Mouse (Mus musculus) ES-Bruce4 (cell line): ENCODE data around the gene Lzts2. TPM values are rescaled to one million over a fixed set of nuclear protein-coding genes. Genes with fewer than 3 reads are reported as not detected.

Experiments
- H3K27ac ChIP-seq: 2 replicates; pipeline ENCODE4 v1.5.1; 2012; ENCODE audit warnings: low read length, inconsistent platforms; ENCODE audit not compliant: insufficient read depth
- H3K27me3 ChIP-seq: 2 replicates; pipeline ENCODE4 v1.6.1; 2012; ENCODE audit warnings: mild to moderate bottlenecking, low read length, inconsistent platforms; ENCODE audit not compliant: control insufficient read depth, poor library complexity, insufficient read depth, severe bottlenecking
- H3K36me3 ChIP-seq: 2 replicates; pipeline ENCODE4 v1.6.1; 2012; ENCODE audit warnings: inconsistent platforms, mild to moderate bottlenecking, low read length, moderate library complexity; ENCODE audit not compliant: control insufficient read depth, poor library complexity, insufficient read depth, severe bottlenecking
- H3K4me1 ChIP-seq: one replicate; pipeline ENCODE4 v1.8.1; 2011; ENCODE audit warnings: low read length; ENCODE audit not compliant: control insufficient read depth, insufficient read depth
- H3K4me3 ChIP-seq: 2 replicates; pipeline ENCODE4 v1.5.1; 2011; ENCODE audit warnings: low read depth, mild to moderate bottlenecking, low read length
- H3K9ac ChIP-seq: 2 replicates; pipeline ENCODE4 v1.6.1; 2012; ENCODE audit warnings: low read depth, mild to moderate bottlenecking, inconsistent platforms; ENCODE audit not compliant: poor library complexity, severe bottlenecking
- H3K9me3 ChIP-seq: replicated peaks from 2 replicates; pipeline ENCODE4 v1.6.1; 2012; ENCODE audit warnings: mild to moderate bottlenecking, low read length, inconsistent platforms; ENCODE audit not compliant: control insufficient read depth, poor library complexity, insufficient read depth, severe bottlenecking
- CTCF ChIP-seq: IDR thresholded peaks from one replicate; pipeline ENCODE4 v1.8.1; 2011; ENCODE audit warnings: low read depth, low read length
- EP300 ChIP-seq: IDR thresholded peaks from 2 replicates; pipeline ENCODE4 v1.6.1; 2011; ENCODE audit warnings: low read depth, low read length; ENCODE audit not compliant: insufficient read depth
- POLR2A ChIP-seq: IDR thresholded peaks from one replicate; pipeline ENCODE4 v1.8.1; 2011; ENCODE audit warnings: low read length; ENCODE audit not compliant: insufficient read depth
- polyA plus RNA-seq: library from polyadenylated mRNA; stranded (reverse); fragments of >200 nt; gene quantifications from 2 replicates; pipeline ENCODE4 v1.2.4, GENCODE M21; 2011; ENCODE audit warnings: low read depth; ENCODE audit not compliant: missing spikeins, insufficient read depth, insufficient read length

Gene Lzts2
- polyA plus RNA-seq, 1 experiment: 39.9 TPM

DNA sequence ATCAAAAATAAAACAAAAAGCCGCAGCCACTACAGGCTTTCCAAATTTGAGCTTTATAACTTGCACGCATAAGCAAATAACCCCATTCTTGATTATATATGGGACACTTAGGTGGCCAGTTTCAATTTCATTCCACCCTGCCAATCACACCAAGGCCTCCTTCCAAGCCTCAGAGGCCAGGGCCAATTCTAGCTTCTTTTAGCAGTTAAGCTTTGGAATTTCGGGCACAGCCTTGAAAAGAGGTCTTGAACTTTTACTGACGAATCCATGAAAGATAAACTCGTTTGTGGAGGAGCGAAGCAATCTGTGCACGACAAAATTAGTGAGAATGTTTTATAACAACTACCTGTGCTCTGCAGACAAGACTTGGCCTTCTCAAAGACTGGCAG, 43.5 kb downstream of the Lzts2 start:
- peak overlapping the region; percentile 87 for H3K9ac ChIP-seq
- H3K27me3 ChIP-seq: no peaks in the 10 kb centered on the region
- peak overlapping the region; percentile 70 for H3K27ac ChIP-seq
- peaks cover 3% of the 10 kb centered on the region for H3K4me1 ChIP-seq
- no peaks in the 10 kb centered on the region for H3K9me3 ChIP-seq
- H3K4me3 ChIP-seq: peak overlapping the region; percentile 66
- no peaks in the 10 kb centered on the region for H3K36me3 ChIP-seq
- TF ChIP-seq POLR2A (no peak), EP300 (no peak), CTCF (no peak)

DNA sequence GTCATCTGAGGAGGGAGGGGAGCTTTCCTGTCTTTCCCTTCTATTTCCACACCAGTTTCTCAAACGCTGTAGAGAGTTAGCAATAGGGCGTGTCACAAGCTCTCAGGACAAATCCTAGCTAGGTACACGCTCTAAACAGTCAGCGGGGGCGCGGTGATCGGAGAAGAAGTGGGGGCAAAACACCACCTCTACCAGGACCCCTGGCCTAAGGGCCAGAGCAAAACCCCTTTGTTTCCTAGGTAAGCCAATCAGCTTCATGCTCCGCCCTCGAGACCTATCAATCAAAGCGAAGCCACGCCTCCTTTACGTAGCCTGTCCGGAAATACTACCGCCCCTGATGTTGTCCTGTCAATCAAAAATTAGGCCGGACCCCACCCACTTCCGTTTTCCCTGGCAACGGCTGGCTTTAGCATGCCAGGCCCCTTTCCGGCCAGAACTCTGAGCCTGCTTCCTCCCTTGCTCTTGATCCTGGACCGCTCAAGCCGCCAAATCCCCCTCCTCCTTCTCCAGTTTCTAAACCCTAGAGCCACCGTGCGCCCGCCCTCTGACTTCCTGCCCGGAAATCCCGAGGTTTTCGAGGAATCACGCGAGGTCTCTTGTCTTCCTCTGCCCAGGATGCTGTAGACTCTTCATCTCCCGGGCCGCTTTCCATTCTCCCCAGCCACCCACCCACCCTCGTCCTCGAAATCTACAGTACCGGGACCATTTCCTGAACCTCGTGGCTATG, 44.1 kb downstream of the Lzts2 start:
- Histone ChIP-seq H3K4me1 (peaks cover 3% of the 10 kb centered on the region), H3K27me3 (no peaks in the 10 kb centered on the region), H3K9ac (peak overlapping the region; percentile 87), H3K4me3 (peak overlapping the region; percentile 98), H3K27ac (peak overlapping the region; percentile 96), H3K36me3 (no peaks in the 10 kb centered on the region), H3K9me3 (no peaks in the 10 kb centered on the region)
- no peak for TF ChIP-seq CTCF
- peak; percentile 56 for TF ChIP-seq POLR2A

DNA sequence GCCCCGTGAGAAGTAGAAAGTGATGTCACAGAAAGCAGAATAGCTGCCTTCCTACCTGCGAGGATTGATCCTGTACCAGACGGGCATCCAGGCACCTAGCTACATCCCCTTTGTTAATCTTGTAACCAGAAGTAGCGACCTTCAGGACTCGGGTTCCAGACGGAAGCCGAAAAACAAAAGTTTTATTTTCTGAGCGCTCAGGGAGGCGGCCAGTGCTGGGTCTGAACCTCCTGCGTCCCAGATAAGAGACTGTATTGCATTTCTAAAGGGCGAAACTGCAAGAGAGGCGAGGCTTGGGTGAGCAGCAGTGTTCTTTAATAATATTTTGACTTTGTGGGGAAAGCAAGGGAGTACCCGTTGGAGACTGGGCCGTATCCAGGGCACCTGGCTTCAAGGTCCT, 44.6 kb downstream of the Lzts2 start:
- Histone ChIP-seq H3K4me3 (peak overlapping the region; percentile 98), H3K9ac (peak overlapping the region; percentile 87)
- TF ChIP-seq EP300: no peak
- no peak for TF ChIP-seq CTCF
- no peak for TF ChIP-seq POLR2A

DNA sequence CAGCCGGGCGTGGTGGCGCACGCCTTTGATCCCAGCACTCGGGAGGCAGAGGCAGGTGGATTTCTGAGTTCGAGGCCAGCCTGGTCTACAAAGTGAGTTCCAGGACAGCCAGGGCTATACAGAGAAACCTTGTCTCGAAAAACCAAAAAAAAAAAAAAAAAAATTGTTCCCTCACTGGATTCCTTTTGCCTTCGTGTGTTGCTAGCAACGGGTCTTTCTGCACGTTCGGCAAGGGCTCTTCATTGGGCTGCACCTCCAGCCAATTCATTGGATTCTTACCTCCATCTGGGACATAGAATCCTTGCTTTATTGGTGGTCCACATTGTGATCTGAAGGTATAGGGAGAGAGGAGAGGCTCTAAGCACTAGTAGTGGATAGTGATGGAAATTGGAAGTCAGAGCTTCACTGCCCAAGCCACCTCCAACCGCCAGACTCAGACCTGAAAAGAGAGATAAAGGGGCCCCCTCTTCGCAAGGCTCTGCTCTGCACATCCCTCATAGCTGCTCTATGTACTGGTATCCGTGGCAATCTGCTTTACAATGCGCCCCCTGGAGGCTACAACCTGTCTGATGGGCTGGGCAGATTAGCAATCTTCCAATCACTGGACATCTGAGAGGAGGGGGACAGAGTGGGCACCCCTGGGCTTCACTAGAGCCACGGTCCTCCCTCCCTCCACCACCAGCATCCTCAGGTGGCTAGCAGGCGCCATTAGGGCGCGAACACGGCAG, 49.5 kb downstream of the Lzts2 start:
- Histone ChIP-seq H3K9ac (no peak overlapping the region), H3K27ac (no peak overlapping the region), H3K4me1 (peaks cover 1% of the 10 kb centered on the region), H3K27me3 (no peaks in the 10 kb centered on the region), H3K9me3 (no peaks in the 10 kb centered on the region), H3K4me3 (no peak overlapping the region), H3K36me3 (no peaks in the 10 kb centered on the region)
- TF ChIP-seq POLR2A (no peak), CTCF (peak; percentile 74), EP300 (no peak)

More for the DNA sequence above, 44.6 kb downstream of the Lzts2 start:
- Histone ChIP-seq H3K36me3 (no peaks in the 10 kb centered on the region), H3K27me3 (no peaks in the 10 kb centered on the region), H3K4me1 (peaks cover 3% of the 10 kb centered on the region), H3K9me3 (no peaks in the 10 kb centered on the region), H3K27ac (peak overlapping the region; percentile 96)

DNA sequence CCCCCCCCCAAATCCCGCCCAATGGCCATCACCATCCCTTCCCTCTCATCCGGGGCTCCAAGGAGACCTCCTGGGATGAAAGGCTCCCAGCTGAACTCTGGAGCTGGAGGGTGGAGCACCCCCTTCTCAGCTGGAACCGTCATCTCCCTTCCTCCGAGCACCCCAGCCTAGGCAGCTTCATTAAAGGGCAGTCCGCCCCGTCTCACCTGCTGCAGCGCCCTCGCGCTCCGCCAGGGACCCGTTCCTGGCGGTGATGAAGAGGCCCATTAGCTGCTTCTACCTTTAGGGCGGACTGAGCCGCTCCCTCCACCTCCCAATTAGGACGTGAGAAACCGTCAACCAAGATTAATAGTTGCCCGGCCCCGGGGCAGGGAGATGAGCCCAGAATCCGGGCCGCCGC, 51.0 kb downstream of the Lzts2 start:
- Histone ChIP-seq H3K4me3 (peak overlapping the region; percentile 52), H3K36me3 (no peaks in the 10 kb centered on the region), H3K4me1 (peaks cover 1% of the 10 kb centered on the region), H3K9me3 (no peaks in the 10 kb centered on the region), H3K27ac (no peak overlapping the region), H3K27me3 (no peaks in the 10 kb centered on the region), H3K9ac (peak overlapping the region; percentile 74)
- TF ChIP-seq CTCF (no peak), EP300 (no peak), POLR2A (no peak)

DNA sequence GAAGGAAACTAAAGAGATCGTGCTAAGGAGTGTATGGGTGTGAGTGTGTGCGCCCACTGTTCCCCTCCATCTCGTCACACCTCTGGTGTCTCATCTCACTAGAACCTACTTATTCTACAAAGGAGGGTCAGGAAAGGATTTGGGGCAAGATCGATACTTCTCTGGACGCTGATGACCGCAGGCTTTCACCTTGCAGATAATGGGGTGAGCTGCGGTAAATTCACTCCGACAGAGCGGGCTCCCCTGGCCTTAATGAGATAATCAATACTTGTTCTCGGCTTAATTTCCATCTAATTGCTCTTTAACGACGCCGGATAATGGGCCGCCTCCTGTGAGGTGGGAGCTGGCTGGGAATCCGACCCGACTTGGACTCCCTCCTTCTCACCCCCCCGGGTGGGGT, 53.0 kb downstream of the Lzts2 start:
- Histone ChIP-seq H3K36me3 (no peaks in the 10 kb centered on the region), H3K9ac (peak overlapping the region; percentile 20), H3K27ac (no peak overlapping the region), H3K4me1 (peaks cover 1% of the 10 kb centered on the region), H3K9me3 (no peaks in the 10 kb centered on the region), H3K4me3 (0 out of 2 replicates have a peak overlapping the region, but pooled peaks have one; percentile 9), H3K27me3 (no peaks in the 10 kb centered on the region)
- no peak for TF ChIP-seq EP300
- TF ChIP-seq POLR2A: no peak
- no peak for TF ChIP-seq CTCF
